Mouse (Mus musculus) intestine, postnatal 0 days (tissue): ENCODE data around the gene Cfap54. TPM values are rescaled to one million over a fixed set of nuclear protein-coding genes. Genes with fewer than 3 reads are reported as not detected.

Experiments
- ATAC-seq: fragments of 200-750 bp; cut with Nextera tagmentation; 2 replicates; pipeline ENCODE4 v1.8.0; 2017; ENCODE audit warnings: mild to moderate bottlenecking, moderate TSS enrichment, moderate library complexity
- H3K27ac ChIP-seq: fragments of 300-500 bp; sonication (generic); 2 replicates; pipeline ENCODE4 v1.5.1; 2014; ENCODE audit warnings: mild to moderate bottlenecking, low read depth, low read length, moderate library complexity
- H3K27me3 ChIP-seq: fragments of 300-500 bp; sonication (generic); replicated peaks from 2 replicates; pipeline ENCODE4 v1.6.1; 2014; ENCODE audit warnings: low read length, mixed read lengths; ENCODE audit not compliant: control insufficient read depth, insufficient read depth
- H3K36me3 ChIP-seq: fragments of 300-500 bp; sonication (generic); 2 replicates; pipeline ENCODE4 v1.6.1; 2014; ENCODE audit warnings: mild to moderate bottlenecking, moderate library complexity; ENCODE audit not compliant: control insufficient read depth, insufficient read depth
- H3K4me1 ChIP-seq: fragments of 300-500 bp; sonication (generic); replicated peaks from 2 replicates; pipeline ENCODE4 v1.6.1; 2014; ENCODE audit warnings: antibody characterized with exemption, low read length, mixed read lengths; ENCODE audit not compliant: control insufficient read depth, insufficient read depth
- H3K4me2 ChIP-seq: fragments of 300-500 bp; sonication (generic); replicated peaks from 2 replicates; pipeline ENCODE4 v1.6.1; 2014; ENCODE audit warnings: low read depth, mild to moderate bottlenecking, moderate library complexity
- H3K4me3 ChIP-seq: fragments of 300-500 bp; sonication (generic); 2 replicates; pipeline ENCODE4 v1.5.1; 2014; ENCODE audit warnings: low read depth, low read length
- H3K9ac ChIP-seq: fragments of 300-500 bp; sonication (generic); 2 replicates; pipeline ENCODE4 v1.6.1; 2014; ENCODE audit warnings: mild to moderate bottlenecking, low read depth, low read length
- H3K9me3 ChIP-seq: fragments of 300-500 bp; sonication (generic); 2 replicates; pipeline ENCODE4 v1.6.1; 2016; ENCODE audit warnings: mixed run types; ENCODE audit not compliant: control insufficient read depth
- CTCF ChIP-seq: sonication (generic); IDR thresholded peaks from 2 replicates; pipeline ENCODE4 v1.5.1; 2016; ENCODE audit warnings: low read depth, mild to moderate bottlenecking, control low read depth, antibody characterized with exemption, moderate library complexity
- WGBS: fragments of 180-500 bp; shearing (Covaris S2); extraction: QIAGEN DNeasy Blood & Tissue Kit; methylation state at CpG from one replicate; pipeline ENCODE4 v1.1.7; 2014; 5-methylcytosine and 5-hydroxymethylcytosine counted together
- polyA plus RNA-seq: library from polyadenylated mRNA; unstranded; fragments of >200 nt; fragmentation: Nextera tagmentation; extraction: Ambion mirVana; gene quantifications from 2 replicates; pipeline ENCODE4 v1.2.1, GENCODE M21; 2015

Cfap54 gene
- polyA plus RNA-seq, 1 experiment from 2014 or later, result not detected

DNA sequence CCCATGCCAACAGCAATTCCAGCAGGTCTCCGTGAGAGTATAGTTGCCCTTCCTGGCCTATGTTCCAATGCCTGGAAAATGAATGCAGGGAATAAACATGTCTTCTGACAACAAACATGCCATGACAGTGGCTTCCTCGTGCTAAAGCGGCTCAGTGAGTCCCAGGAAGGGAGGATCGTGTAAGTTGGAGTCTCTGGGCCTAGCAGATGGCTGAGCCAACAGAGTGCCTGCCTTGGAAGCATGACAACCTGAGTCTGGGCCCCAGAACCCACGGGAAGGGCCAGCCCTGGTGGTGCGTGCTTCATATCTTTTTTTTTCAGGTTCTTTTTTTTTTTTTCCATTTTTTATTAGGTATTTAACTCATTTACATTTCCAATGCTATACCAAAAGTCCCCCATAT, 27.6 kb downstream of the Cfap54 start:
- ATAC-seq, result no peak
- H3K9me3 ChIP-seq, result no peaks in the 10 kb centered on the region
- H3K36me3 ChIP-seq, result no peaks in the 10 kb centered on the region
- H3K27ac ChIP-seq, result no peak overlapping the region
- no peak overlapping the region for H3K4me3 ChIP-seq
- no peaks in the 10 kb centered on the region for H3K27me3 ChIP-seq
- no peak overlapping the region for H3K9ac ChIP-seq
- no peaks in the 10 kb centered on the region for H3K4me1 ChIP-seq
- TF ChIP-seq CTCF, result no peak
- no peak overlapping the region for H3K4me2 ChIP-seq
- 73% methylated on average over 6 of the region's 6 CpGs for WGBS

DNA sequence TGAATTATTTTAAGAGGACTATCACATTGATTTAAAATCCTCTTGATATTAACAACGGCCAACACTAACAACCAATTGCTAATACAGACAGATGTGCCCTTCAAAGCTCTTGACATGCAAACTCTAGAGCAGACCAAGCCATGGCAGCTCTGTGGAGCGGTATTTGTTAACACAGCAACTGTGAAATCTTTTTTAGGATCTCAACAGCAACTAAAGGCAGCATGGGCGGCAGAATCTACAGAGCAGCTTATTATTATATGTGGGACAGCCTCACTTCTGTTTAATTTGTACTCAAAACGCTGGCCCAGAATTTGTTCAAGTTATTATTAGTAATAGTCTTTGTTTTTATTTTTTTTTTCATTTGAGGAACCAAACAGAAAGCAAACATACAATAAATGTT, 28.1 kb downstream of the Cfap54 start:
- H3K4me1 ChIP-seq, result no peaks in the 10 kb centered on the region
- H3K4me2 ChIP-seq, result no peak overlapping the region
- no peak for TF ChIP-seq CTCF
- no peak overlapping the region for H3K4me3 ChIP-seq
- H3K9me3 ChIP-seq, result no peaks in the 10 kb centered on the region
- ATAC-seq, result no peak
- no peak overlapping the region for H3K9ac ChIP-seq
- H3K27ac ChIP-seq, result no peak overlapping the region
- WGBS, result 77% methylated on average over 4 of the region's 4 CpGs
- no peaks in the 10 kb centered on the region for H3K27me3 ChIP-seq
- no peaks in the 10 kb centered on the region for H3K36me3 ChIP-seq

DNA sequence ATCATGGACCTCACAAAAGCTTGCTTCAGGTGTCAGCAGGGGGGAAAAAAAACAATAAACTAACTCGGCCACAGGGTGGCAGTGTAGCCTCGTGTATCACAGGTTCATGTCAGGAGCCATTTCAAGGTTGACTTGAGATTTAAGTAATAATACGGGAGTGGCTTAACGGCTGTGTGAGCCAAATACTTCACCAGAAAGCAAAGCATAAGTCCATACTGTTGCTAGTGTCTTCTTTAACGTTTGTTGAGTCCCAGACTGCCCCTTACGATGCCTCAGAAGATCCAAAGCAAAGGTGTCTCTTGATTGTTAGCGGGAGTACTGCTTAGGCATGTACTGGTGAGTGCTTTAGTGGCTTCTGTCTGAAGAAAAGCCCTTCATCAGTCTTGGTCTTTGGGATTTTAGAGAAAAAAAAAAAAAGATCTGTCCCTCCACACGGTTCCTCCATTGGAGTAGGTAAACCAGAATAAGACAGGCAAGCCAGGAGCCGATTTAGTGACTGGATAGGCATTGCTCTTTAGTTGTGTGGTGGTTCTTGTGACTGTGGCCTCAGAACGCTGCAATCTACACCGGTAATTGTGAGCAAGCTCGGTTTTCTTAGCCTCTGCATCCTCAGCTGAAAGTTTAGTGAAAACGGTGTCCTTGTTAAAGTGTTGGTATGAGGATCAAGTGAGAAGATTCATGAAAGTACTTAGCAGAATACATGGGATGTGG, 30.2 kb downstream of the Cfap54 start:
- H3K27me3 ChIP-seq, result no peaks in the 10 kb centered on the region
- 29% methylated on average over 13 of the region's 13 CpGs for WGBS
- H3K9me3 ChIP-seq, result no peaks in the 10 kb centered on the region
- H3K36me3 ChIP-seq, result no peaks in the 10 kb centered on the region
- no peak overlapping the region; the same call in 1 of the 2 replicates for H3K4me2 ChIP-seq
- no peak overlapping the region for H3K4me3 ChIP-seq
- H3K4me1 ChIP-seq, result no peaks in the 10 kb centered on the region
- peak; percentile 54; the same call in 1 of the 2 replicates for ATAC-seq
- H3K27ac ChIP-seq, result no peak overlapping the region
- TF ChIP-seq CTCF, result peak; percentile 81
- no peak overlapping the region for H3K9ac ChIP-seq

DNA sequence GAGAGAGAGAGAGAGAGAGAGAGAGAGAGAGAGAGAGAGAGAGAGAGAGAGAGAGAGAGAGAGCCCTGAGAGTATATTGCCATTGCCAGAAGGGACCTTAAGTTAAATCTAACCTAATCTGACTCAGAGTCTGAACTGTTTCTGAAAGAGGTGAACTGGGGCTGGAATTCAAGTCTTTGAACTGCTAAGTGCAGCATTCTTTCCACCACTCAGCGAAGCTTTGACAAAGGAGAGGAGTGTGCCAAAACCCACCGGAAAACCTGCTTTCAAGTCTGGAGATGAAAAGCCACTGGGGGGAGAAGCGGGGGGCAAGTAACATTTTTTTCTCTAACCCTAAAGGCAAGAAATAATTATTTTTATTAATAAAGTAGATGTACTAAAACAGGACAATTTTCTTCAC, 30.8 kb downstream of the Cfap54 start:
- H3K36me3 ChIP-seq, result no peaks in the 10 kb centered on the region
- H3K27ac ChIP-seq, result no peak overlapping the region
- no peak for ATAC-seq
- H3K4me2 ChIP-seq, result no peak overlapping the region
- H3K27me3 ChIP-seq, result no peaks in the 10 kb centered on the region
- H3K4me1 ChIP-seq, result no peaks in the 10 kb centered on the region
- no peak overlapping the region for H3K4me3 ChIP-seq
- no peaks in the 10 kb centered on the region for H3K9me3 ChIP-seq
- 55% methylated on average over 3 of the region's 3 CpGs for WGBS
- no peak overlapping the region for H3K9ac ChIP-seq
- TF ChIP-seq CTCF, result no peak

DNA sequence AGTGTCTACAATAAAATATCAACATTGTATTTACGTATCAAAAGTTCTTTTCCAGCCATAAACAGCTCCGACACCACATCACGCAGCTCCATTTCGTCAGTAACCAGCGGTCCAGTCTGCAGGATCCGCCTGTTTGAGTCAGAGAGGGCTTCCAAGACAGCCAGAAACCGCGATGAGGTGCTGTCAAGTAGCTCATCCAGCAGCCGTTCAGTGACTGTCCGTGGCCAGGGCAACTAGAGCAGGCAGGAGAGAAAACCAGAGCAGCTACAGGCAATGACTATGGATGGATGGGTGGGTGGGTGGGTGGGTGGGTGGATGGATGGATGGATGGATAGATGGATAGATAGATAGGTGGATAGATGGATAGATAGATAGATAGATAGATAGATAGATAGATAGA, 38.2 kb downstream of the Cfap54 start:
- TF ChIP-seq CTCF, result no peak
- no peak overlapping the region for H3K27ac ChIP-seq
- no peaks in the 10 kb centered on the region for H3K27me3 ChIP-seq

DNA sequence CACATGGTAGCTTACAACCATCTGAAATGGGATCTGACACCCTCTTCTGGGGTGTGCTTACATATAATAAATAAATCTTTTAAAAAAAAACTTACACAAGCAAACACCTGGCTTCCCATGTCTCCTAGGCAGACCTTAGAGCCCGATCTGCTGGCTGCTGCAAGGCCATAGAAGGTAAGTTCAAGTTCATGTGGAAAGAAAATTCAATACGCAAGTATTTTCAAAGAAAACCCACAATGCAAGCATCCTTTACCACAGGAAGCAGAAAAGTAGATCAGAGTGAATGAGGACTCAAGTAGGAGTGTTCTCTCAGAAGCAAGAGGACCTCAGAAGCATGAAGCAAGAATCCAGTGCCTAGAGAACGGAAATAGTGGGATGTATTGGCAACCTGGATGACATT, 39.6 kb downstream of the Cfap54 start:
- 84% methylated on average over 3 of the region's 3 CpGs for WGBS
- Histone ChIP-seq H3K36me3 (no peaks in the 10 kb centered on the region), H3K4me2 (no peak overlapping the region), H3K9me3 (no peaks in the 10 kb centered on the region), H3K4me3 (no peak overlapping the region), H3K9ac (no peak overlapping the region), H3K27me3 (no peaks in the 10 kb centered on the region), H3K27ac (no peak overlapping the region), H3K4me1 (no peaks in the 10 kb centered on the region)
- TF ChIP-seq CTCF, result no peak
- ATAC-seq, result no peak

More for the DNA sequence above, 38.2 kb downstream of the Cfap54 start:
- no peaks in the 10 kb centered on the region for H3K36me3 ChIP-seq
- no peak overlapping the region for H3K4me2 ChIP-seq
- 93% methylated on average over 10 of the region's 10 CpGs for WGBS
- ATAC-seq, result no peak
- no peaks in the 10 kb centered on the region for H3K9me3 ChIP-seq
- H3K4me1 ChIP-seq, result no peaks in the 10 kb centered on the region
- H3K4me3 ChIP-seq, result no peak overlapping the region
- no peak overlapping the region for H3K9ac ChIP-seq

DNA sequence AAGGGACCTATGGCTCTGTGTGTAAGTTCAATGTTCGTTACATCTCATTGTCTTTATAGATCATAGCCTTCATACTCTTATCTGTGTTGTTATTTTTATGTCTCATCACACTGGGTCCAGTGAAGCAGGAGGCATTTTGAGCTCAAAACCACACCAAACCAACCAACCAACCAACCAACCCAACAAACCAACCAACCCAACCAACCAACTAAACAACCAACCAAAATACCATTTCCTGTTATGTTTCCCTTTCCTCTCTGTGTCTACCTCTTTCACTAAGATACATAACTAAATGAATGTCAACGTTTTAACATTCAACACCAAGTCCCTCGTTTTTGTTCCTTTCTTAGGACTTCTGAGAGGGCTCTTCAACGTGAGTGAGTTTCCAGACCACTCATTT, 40.0 kb downstream of the Cfap54 start:
- no peak overlapping the region for H3K4me2 ChIP-seq
- no peak for ATAC-seq
- H3K36me3 ChIP-seq, result no peaks in the 10 kb centered on the region
- H3K9ac ChIP-seq, result no peak overlapping the region
- H3K27me3 ChIP-seq, result no peaks in the 10 kb centered on the region
- H3K4me1 ChIP-seq, result no peaks in the 10 kb centered on the region
- 73% methylated on average over 4 of the region's 4 CpGs for whole genome bisulfite sequencing
- TF ChIP-seq CTCF, result no peak
- H3K27ac ChIP-seq, result no peak overlapping the region
- no peaks in the 10 kb centered on the region for H3K9me3 ChIP-seq
- no peak overlapping the region for H3K4me3 ChIP-seq
